In the genomic region with DNA sequence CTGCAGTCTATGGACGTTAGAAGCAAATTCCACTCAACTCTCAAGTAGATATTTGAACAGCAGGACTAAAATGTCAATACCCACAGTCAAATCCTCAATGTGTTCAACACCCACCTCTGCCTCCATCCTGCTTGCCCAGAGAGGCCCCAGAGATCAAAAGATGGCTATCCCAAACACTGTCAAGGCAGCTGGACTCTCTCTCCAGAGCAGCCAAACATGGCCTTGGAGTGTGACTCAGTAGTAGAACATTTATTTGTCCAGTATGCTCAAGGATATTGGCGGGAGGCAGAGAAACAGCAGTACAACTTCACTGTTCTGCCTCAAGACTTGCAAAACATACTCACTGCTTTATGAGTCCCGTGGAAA, we compare ENCODE assay signal across 18 mouse cellular contexts. TPM values are rescaled to one million over a fixed set of nuclear protein-coding genes. Genes with fewer than 3 reads are reported as not detected.
DNase-seq lines count a peak whose midpoint lies in the region; ATAC-seq lines count a peak whose summit lies in the region.
"Had no signal": no experiment of that assay in that cellular context is flagged by ENCODE, and none has a peak within 500 bp of the region (broad histone marks: within the 10 kb centered on the region; RNA-seq: fewer than 3 reads in every experiment).

No protein-coding gene starts in this region.

- no peak for DNase-seq in embryonic facial prominence, embryonic 10.5 days (ENCODE audit: low spot score)
- no peak for DNase-seq in limb, embryonic 10.5 days (ENCODE audit: low spot score)
- DNase-seq in urinary bladder, postnatal 14 days (ENCODE audit: low spot score), result peak; percentile 28
- no peak for DNase-seq in urinary bladder, adult 2 months (ENCODE audit: low spot score)
- DNase-seq in spleen, adult 18-20 months, result no peak
- DNase-seq: cerebellum, adult 8-10 months; gastrocnemius, postnatal 14 days; heart, postnatal 10 days; thymus, postnatal 25 days had no signal

- ATAC-seq in embryonic facial prominence, embryonic 13.5 days (ENCODE audit: insufficient number of reproducible peaks, insufficient read depth, low FRiP score, low TSS enrichment, low read depth), result no peak
- no peak for ATAC-seq in limb, embryonic 12.5 days (ENCODE audit: insufficient number of reproducible peaks, insufficient read depth, low FRiP score, low TSS enrichment, low read depth)
- no peak for ATAC-seq in erythroid progenitor cell, adult 5-6 weeks (replicated peaks; ENCODE audit: low FRiP score, poor library complexity, severe bottlenecking)
- ATAC-seq: activated CD4-positive, CD25-positive, alpha-beta regulatory T cell, adult 4 months; intestine, embryonic 16.5 days had no signal

- H3K4me3 ChIP-seq in embryonic facial prominence, embryonic 13.5 days, result no peak overlapping the region
- no peak overlapping the region for H3K4me3 ChIP-seq in embryonic facial prominence, embryonic 10.5 days
- no peak overlapping the region for H3K4me3 ChIP-seq in limb, embryonic 12.5 days (replicated peaks)
- H3K4me3 ChIP-seq in limb, embryonic 10.5 days, result no peak overlapping the region
- H3K4me3 ChIP-seq: erythroblast, embryonic 14.5 days; liver, embryonic 15.5 days; megakaryocyte, embryonic 14.5 days; stomach, embryonic 15.5 days had no signal

- 72% methylated on average over 3 of the region's 3 CpGs for WGBS in embryonic facial prominence, embryonic 13.5 days
- 73% methylated on average over 3 of the region's 3 CpGs for WGBS in embryonic facial prominence, embryonic 10.5 days
- 77% methylated on average over 3 of the region's 3 CpGs for WGBS in limb, embryonic 12.5 days
- 78% methylated on average over 3 of the region's 3 CpGs for WGBS in limb, embryonic 10.5 days

- H3K9me3 ChIP-seq in embryonic facial prominence, embryonic 13.5 days, result no peaks in the 10 kb centered on the region
- H3K9me3 ChIP-seq in embryonic facial prominence, embryonic 10.5 days, result no peaks in the 10 kb centered on the region
- no peaks in the 10 kb centered on the region for H3K9me3 ChIP-seq in limb, embryonic 12.5 days
- H3K9me3 ChIP-seq in limb, embryonic 10.5 days (replicated peaks), result no peaks in the 10 kb centered on the region
- H3K9me3 ChIP-seq: liver, embryonic 15.5 days; megakaryocyte, embryonic 14.5 days; stomach, embryonic 15.5 days had no signal

- H3K4me1 ChIP-seq in embryonic facial prominence, embryonic 13.5 days, result peaks cover 16% of the 10 kb centered on the region; the same call in 1 of the 2 replicates
- H3K4me1 ChIP-seq in embryonic facial prominence, embryonic 10.5 days, result peaks cover 10% of the 10 kb centered on the region
- 0 out of 2 replicates have a peak, but pooled peaks cover 7% of the 10 kb centered on the region for H3K4me1 ChIP-seq in limb, embryonic 12.5 days (replicated peaks)
- no peaks in the 10 kb centered on the region for H3K4me1 ChIP-seq in limb, embryonic 10.5 days
- H3K4me1 ChIP-seq: liver, embryonic 15.5 days had no signal

- H3K27me3 ChIP-seq in embryonic facial prominence, embryonic 13.5 days, result no peaks in the 10 kb centered on the region
- H3K27me3 ChIP-seq in embryonic facial prominence, embryonic 10.5 days (replicated peaks; ENCODE audit: low read depth, poor library complexity, severe bottlenecking), result no peaks in the 10 kb centered on the region
- H3K27me3 ChIP-seq in limb, embryonic 12.5 days, result no peaks in the 10 kb centered on the region
- no peaks in the 10 kb centered on the region for H3K27me3 ChIP-seq in limb, embryonic 10.5 days (ENCODE audit: low read depth, poor library complexity, severe bottlenecking)
- H3K27me3 ChIP-seq: liver, embryonic 15.5 days; stomach, embryonic 15.5 days had no signal

- H3K36me3 ChIP-seq in embryonic facial prominence, embryonic 13.5 days, result peaks cover 3% of the 10 kb centered on the region; the same call in 1 of the 2 replicates
- no peaks in the 10 kb centered on the region for H3K36me3 ChIP-seq in embryonic facial prominence, embryonic 10.5 days (replicated peaks)
- H3K36me3 ChIP-seq in limb, embryonic 12.5 days, result peaks cover 7% of the 10 kb centered on the region; the same call in 1 of the 2 replicates
- H3K36me3 ChIP-seq in limb, embryonic 10.5 days, result 0 out of 2 replicates have a peak, but pooled peaks cover 5% of the 10 kb centered on the region
- H3K36me3 ChIP-seq: liver, embryonic 15.5 days; stomach, embryonic 15.5 days had no signal

- H3K9ac ChIP-seq in embryonic facial prominence, embryonic 13.5 days, result no peak overlapping the region
- H3K9ac ChIP-seq in limb, embryonic 12.5 days (replicated peaks), result no peak overlapping the region
- H3K9ac ChIP-seq: liver, embryonic 15.5 days; stomach, embryonic 15.5 days had no signal

- H3K4me2 ChIP-seq in embryonic facial prominence, embryonic 13.5 days, result no peak overlapping the region
- no peak overlapping the region for H3K4me2 ChIP-seq in limb, embryonic 12.5 days
- H3K4me2 ChIP-seq: liver, embryonic 15.5 days; stomach, embryonic 15.5 days had no signal

- peak overlapping the region; percentile 82; the same call in 1 of the 2 replicates for H3K27ac ChIP-seq in embryonic facial prominence, embryonic 13.5 days
- no peak overlapping the region for H3K27ac ChIP-seq in embryonic facial prominence, embryonic 10.5 days (replicated peaks)
- 0 out of 2 replicates have a peak overlapping the region, but pooled peaks have one; percentile 37 for H3K27ac ChIP-seq in limb, embryonic 12.5 days
- H3K27ac ChIP-seq in limb, embryonic 10.5 days, result no peak overlapping the region
- H3K27ac ChIP-seq: liver, embryonic 15.5 days; stomach, embryonic 15.5 days had no signal

RNA-seq across cellular contexts. Expression of gene Carmil1, which starts 11.5 kb away (rescaled TPM):
- polyA plus RNA-seq in embryonic facial prominence, embryonic 13.5 days (2015; fragmentation: Nextera tagmentation; extraction: Ambion mirVana), result 47.5 and 50.0 TPM in 2 replicates
- 27.2 and 30.2 TPM in 2 replicates for polyA plus RNA-seq in embryonic facial prominence, embryonic 10.5 days (2016; fragmentation: Nextera tagmentation; extraction: Ambion mirVana)
- polyA plus RNA-seq in limb, embryonic 12.5 days (2016; fragmentation: Nextera tagmentation; extraction: Ambion mirVana), result 43.5 and 47.6 TPM in 2 replicates
- 23.3 and 33.1 TPM in 2 replicates for polyA plus RNA-seq in limb, embryonic 10.5 days (2016; fragmentation: Nextera tagmentation; extraction: Ambion mirVana)
- 15.1 and 23.3 TPM in 2 replicates for polyA plus RNA-seq in urinary bladder, adult 2 months (2012; rRNA removed)
- 3.8 TPM in 1 of 2 replicates, not detected in the other for total RNA-seq in erythroid progenitor cell, adult 5-6 weeks (2015; ENCODE audit: low replicate concordance)
- total RNA-seq in erythroid progenitor cell, adult 5-6 weeks (2017; ENCODE audit: low replicate concordance), result 0.68 and 1.3 TPM in 2 replicates

RNA-seq across cellular contexts. Expression of gene Cmah, which starts 58.1 kb away (rescaled TPM):
- polyA plus RNA-seq in embryonic facial prominence, embryonic 13.5 days (2015; fragmentation: Nextera tagmentation; extraction: Ambion mirVana), result 0.22 and 0.78 TPM in 2 replicates
- 0.37 and 0.38 TPM in 2 replicates for polyA plus RNA-seq in embryonic facial prominence, embryonic 10.5 days (2016; fragmentation: Nextera tagmentation; extraction: Ambion mirVana)
- polyA plus RNA-seq in limb, embryonic 12.5 days (2016; fragmentation: Nextera tagmentation; extraction: Ambion mirVana), result 0.19 and 0.24 TPM in 2 replicates
- polyA plus RNA-seq in limb, embryonic 10.5 days (2016; fragmentation: Nextera tagmentation; extraction: Ambion mirVana), result 0.20 and 0.35 TPM in 2 replicates
- polyA plus RNA-seq in urinary bladder, adult 2 months (2012; rRNA removed), result 1.5 and 2.0 TPM in 2 replicates
- 5.0 and 5.9 TPM in 2 replicates for total RNA-seq in erythroid progenitor cell, adult 5-6 weeks (2015; ENCODE audit: low replicate concordance)
- 2.6 and 6.8 TPM in 2 replicates for total RNA-seq in erythroid progenitor cell, adult 5-6 weeks (2017; ENCODE audit: low replicate concordance)

Comparison
In these comparisons a context has a peak if more than half of its experiments do, and no peak if none do; other contexts are left out.
1. H3K27ac ChIP-seq: peak in embryonic facial prominence, embryonic 13.5 days (single experiment) and limb, embryonic 12.5 days (single experiment); none in embryonic facial prominence, embryonic 10.5 days (single experiment) and limb, embryonic 10.5 days (single experiment).